ENCODE assay signal across 1 mouse cellular context in the genomic region with DNA sequence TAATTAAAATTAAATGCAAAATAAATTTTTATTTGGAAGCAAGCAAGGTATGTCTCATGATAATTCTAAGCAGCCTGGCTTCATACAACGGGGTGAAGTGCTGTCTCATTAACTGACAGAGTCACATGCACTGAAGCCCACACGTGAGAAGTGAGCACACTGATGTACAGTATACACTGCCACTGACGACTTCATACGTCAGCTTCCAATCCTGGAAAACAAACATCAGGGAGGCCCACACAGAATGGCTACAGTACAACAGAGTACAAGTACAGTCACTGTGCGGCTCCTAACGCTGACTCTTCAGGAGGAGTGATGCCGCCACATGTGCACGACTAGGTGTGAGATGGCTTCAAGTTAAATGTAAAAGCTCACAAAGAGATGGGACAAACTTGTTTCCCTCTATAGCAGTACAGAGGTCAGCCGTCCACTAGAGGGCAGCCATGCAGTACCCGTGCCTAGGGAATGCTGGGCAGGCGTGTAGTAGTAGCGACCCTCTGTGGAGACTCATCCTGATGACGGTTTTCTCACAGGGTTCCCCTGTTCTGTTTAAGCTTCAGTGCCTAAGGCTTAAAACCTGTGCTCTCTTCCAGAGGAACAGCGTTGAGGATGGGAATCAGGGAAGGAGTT.
TF ChIP-seq lines count a peak whose summit lies in the region.

No protein-coding gene starts in this region.

TF ChIP-seq in CH12.LX, 34 proteins besides CTCF, POLR2A, EP300 and RAD21:
- TF ChIP-seq NELFE (IDR thresholded peaks at IDR 0.05; ENCODE audit: low read depth, low read length) (peak; percentile 58; the same call in 1 of the 2 replicates), MAFK (IDR thresholded peaks at IDR 0.05; ENCODE audit: insufficient replicate concordance, low read length) (no peak; the same call in 1 of the 2 replicates), SMC3 (IDR thresholded peaks at IDR 0.05; ENCODE audit: low read depth, low read length) (peak; percentile 86), MYC (IDR thresholded peaks at IDR 0.05; ENCODE audit: low read depth, low read length) (0 out of 2 replicates have a peak, but pooled peaks have one; percentile 57), CHD1 (IDR thresholded peaks at IDR 0.05; ENCODE audit: low read depth, low read length) (no peak), JUND (conservative IDR thresholded peaks at IDR 0.05; ENCODE audit: low read depth, low read length) (peak; percentile 25; the same call in 1 of the 2 replicates), TCF12 (IDR thresholded peaks at IDR 0.05; ENCODE audit: low read depth, low read length) (peak; percentile 23; the same call in 1 of the 2 replicates), IRF4 (IDR thresholded peaks at IDR 0.05; ENCODE audit: low read depth, low read length) (peak; percentile 35; the same call in 1 of the 2 replicates), MEF2A (IDR thresholded peaks at IDR 0.05; ENCODE audit: borderline replicate concordance, low read depth, low read length) (0 out of 2 replicates have a peak, but pooled peaks have one; percentile 11), USF1 (IDR thresholded peaks at IDR 0.05; ENCODE audit: low read depth, low read length) (no peak), BHLHE40 (IDR thresholded peaks at IDR 0.05; ENCODE audit: low read depth, low read length) (peak; percentile 76)
